Mouse (Mus musculus) lung, adult 2 months (tissue): ENCODE results near the gene Soat2. TPM values are rescaled to one million over a fixed set of nuclear protein-coding genes. Genes with fewer than 3 reads are reported as not detected.
A peak's percentile ranks its signal among the peaks of the same experiment; 100 is the strongest.

Experiments
- DNase-seq: peaks from one replicate; pipeline ENCODE4 v3.0.0; 2022
- H3K4me1 ChIP-seq: fragments of 200-500 bp; 2 replicates; pipeline ENCODE4 v1.6.1; 2011; ENCODE audit warnings: low read length; ENCODE audit not compliant: control insufficient read depth, insufficient read depth
- H3K4me3 ChIP-seq: fragments of 200-500 bp; replicated peaks from 2 replicates; pipeline ENCODE3; 2011; ENCODE audit warnings: low read depth, mild to moderate bottlenecking, control low read depth, low read length; ENCODE audit errors: extremely low read depth
- CTCF ChIP-seq: fragments of 200-500 bp; IDR thresholded peaks from 2 replicates; pipeline ENCODE4 v1.5.1; 2011; ENCODE audit warnings: mild to moderate bottlenecking, low read length, control low read depth; ENCODE audit not compliant: insufficient read depth
- POLR2A ChIP-seq: fragments of 200-500 bp; IDR thresholded peaks from 2 replicates; pipeline ENCODE4 v1.6.1; 2011; ENCODE audit warnings: low read depth, mild to moderate bottlenecking, control low read depth, low read length, borderline replicate concordance; ENCODE audit errors: extremely low read depth
- WGBS: fragments of 180-500 bp; shearing (Covaris S2); methylation state at CpG from one replicate; pipeline ENCODE4 v1.1.7; 2018; 5-methylcytosine and 5-hydroxymethylcytosine counted together
- polyA plus RNA-seq: library from polyadenylated mRNA; depleted of rRNA; stranded (reverse); fragments of >200 nt; gene quantifications from 2 replicates; pipeline ENCODE4 v1.2.3, GENCODE M21; 2012

The Soat2 gene
- polyA plus RNA-seq, 1 experiment, result 1.2 TPM

DNA sequence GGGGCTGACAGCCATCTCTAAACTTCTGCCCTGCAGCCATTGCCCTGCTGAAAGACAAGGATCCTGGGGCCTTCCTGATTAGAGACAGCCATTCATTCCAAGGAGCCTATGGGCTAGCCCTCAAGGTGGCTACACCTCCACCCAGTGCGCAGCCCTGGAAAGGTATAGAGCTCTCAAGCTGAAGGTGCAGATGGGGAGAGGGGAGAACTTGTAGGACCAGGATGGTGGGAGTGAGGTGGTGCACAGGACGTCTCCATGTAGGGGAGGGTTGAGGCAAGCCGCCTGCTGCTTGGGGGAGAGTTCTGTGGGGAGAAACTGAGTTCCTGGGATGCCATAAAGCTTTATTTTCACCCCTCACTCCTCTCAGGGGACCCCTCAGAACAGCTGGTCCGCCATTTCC is 36.7 kb upstream of the Soat2 start:
- no peak overlapping the region for H3K4me3 ChIP-seq
- TF ChIP-seq POLR2A, result no peak
- no peak for TF ChIP-seq CTCF
- peaks cover 11% of the 10 kb centered on the region for H3K4me1 ChIP-seq
- DNase-seq, result no peak
- WGBS, result 83% methylated on average over 4 of the region's 4 CpGs

DNA sequence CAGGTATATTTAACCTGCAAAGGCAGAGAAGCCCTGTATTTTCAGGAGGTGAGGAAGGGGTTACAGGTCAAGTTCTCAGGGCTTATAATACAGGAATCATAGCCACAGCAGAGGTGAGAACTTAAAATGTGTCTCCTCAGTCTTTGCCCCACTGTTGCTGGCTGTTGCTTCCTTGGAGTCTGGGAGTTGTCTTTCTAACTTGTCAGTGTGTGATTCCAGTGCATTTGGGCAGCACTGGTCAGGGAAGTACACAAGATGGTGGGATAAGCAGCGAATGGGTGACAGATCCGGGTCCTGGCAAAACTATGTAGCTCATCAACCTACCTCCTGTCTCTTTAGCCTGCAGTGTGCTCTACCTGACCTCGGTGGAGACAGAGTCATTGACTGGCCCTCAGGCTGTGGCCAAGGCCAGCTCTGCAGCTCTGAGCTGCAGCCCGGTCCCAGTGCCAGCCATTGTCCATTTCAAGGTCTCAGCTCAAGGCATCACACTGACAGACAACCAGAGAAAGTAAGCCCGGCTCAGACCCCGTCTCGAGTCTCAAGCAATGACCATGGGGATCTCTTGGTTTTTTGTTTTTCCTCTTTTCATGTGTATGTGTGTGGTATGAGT is 35.6 kb upstream of the Soat2 start:
- DNase-seq, result no peak
- 67% methylated on average over 7 of the region's 7 CpGs for WGBS
- H3K4me1 ChIP-seq, result peaks cover 11% of the 10 kb centered on the region
- no peak overlapping the region for H3K4me3 ChIP-seq
- no peak for TF ChIP-seq POLR2A

DNA sequence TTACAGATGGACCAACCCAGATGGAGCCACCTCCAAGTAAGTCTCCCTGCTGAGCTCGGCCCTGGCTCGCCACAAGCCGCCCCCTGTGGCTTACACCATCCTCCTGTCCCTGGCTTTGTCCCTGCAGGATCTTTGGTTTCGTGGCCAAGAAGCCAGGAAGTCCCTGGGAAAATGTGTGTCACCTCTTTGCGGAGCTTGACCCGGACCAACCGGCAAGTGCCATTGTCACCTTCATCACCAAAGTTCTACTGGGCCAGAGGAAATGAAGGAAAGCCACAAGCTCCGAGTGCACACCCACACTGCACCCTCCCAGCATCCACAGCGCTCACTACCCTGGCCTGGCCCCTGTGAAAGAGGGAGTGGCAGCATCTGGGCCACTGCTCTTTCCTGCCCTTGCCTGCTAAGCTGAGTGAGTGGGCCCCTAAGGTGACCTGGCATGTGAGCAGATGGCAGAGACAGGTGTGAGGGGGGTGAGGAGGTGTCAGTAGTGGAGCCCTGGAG is 34.5 kb upstream of the Soat2 start:
- H3K4me1 ChIP-seq, result peaks cover 11% of the 10 kb centered on the region
- TF ChIP-seq POLR2A, result no peak
- 35% methylated on average over 9 of the region's 9 CpGs for WGBS
- H3K4me3 ChIP-seq, result no peak overlapping the region
- no peak for DNase-seq

DNA sequence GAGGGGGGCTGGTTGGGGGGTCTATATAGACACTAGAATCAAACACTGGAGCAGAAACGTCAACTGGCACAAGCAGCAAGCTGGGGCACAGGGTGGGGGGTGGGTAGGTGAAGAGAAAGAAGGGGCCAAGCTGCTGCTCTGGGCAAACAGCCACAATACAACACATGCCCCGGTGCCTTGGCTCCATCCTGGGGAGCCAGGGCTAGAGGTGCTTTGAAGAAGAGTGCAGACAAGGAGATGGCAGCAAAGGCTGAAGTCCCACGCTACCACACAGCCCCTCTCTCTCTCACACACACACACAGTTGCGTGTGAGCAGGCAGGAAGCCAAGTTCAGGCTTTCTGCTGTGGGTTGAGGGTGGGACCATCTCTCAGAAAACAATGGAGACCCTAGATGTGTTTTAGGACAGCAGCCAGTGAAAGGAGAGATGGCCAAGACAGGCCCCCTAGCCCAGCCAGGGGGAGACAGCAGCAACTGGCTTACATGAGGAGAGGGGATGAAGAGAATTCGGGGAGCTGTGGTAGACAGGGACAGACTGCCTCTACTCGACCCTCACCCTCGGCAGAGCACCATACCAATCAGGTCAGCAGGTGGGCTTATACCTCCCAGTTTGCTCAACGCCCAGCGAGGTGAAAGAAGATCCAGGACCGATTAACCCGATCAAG is 33.4 kb upstream of the Soat2 start:
- Histone ChIP-seq H3K4me1 (peaks cover 11% of the 10 kb centered on the region), H3K4me3 (no peak overlapping the region)
- no peak for DNase-seq
- TF ChIP-seq POLR2A, result peak; percentile 47; the same call in 1 of the 2 replicates
- no peak for TF ChIP-seq CTCF
- 57% methylated on average over 11 of the region's 11 CpGs for WGBS

DNA sequence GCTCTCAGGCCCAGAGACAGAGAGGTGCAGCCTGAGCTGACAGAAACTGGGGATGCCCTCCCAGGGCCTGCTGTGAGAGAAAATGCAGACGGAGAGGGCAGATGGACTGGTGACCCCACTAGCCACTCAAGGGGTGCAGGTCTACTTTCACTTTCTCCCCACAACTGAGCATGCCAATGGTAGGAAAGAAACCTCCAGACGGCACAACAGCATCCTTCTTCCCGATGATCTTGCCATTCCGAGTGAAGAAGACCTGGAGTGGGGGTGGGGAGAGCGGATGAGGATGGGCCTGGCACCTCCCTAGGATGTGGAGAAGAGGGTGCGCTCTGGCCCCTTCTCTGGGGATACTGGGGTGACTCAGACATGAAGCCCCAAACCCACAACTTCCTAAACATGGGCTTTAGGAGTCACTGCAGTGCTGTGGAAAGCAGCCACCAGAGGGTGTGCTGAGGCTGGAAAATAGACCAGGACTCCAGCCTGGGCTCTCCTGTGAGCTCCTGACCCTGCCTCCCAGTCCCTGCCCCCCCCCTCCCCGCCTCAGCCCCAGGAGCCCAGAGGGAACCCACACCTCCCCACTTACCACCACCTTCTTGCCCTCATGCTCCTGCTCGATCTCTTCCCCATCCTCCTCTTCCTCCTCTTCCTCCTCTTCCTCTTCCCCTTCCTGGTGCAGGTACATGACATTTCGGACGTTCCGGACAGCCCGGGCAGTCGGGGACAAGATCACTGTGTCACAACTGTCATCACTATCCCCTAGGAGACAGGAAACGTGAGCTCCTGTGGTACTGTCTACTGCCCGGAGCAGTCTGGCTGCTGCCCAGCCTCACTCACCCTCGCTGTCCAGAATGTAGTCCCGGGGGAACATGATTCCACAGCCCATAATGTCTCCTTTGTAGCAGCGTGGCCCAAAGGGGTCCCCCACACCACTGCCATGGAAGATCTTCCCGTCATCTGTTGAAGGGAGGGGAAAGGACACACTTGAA is 32.6 kb upstream of the Soat2 start:
- 47% methylated on average over 19 of the region's 19 CpGs for WGBS
- TF ChIP-seq POLR2A (no peak), CTCF (peak; percentile 70)
- Histone ChIP-seq H3K4me1 (peaks cover 11% of the 10 kb centered on the region), H3K4me3 (no peak overlapping the region)
- no peak for DNase-seq

DNA sequence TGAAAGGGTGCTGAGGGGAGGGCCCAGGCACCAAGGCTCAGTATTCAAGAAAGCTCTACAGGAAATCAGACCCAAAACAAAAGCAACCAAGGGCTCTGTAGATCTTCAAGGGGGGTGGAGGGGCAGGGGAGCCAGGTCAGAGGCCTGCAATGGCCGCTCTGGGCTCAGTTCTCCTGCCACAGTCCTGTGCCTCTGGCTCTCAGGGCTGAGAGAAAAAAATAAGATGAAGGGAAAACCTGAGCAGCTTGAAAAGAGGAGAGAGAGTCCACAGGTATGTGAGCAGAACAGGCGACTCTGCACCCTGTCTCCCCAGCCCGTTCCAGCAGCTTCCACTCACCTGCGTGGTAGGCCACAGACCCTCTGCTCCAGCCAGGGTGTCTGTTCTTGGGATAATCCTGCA is 31.7 kb upstream of the Soat2 start:
- Histone ChIP-seq H3K4me3 (no peak overlapping the region), H3K4me1 (peaks cover 11% of the 10 kb centered on the region)
- no peak for TF ChIP-seq POLR2A
- TF ChIP-seq CTCF, result no peak
- WGBS, result 89% methylated on average over 4 of the region's 4 CpGs
- no peak for DNase-seq

DNA sequence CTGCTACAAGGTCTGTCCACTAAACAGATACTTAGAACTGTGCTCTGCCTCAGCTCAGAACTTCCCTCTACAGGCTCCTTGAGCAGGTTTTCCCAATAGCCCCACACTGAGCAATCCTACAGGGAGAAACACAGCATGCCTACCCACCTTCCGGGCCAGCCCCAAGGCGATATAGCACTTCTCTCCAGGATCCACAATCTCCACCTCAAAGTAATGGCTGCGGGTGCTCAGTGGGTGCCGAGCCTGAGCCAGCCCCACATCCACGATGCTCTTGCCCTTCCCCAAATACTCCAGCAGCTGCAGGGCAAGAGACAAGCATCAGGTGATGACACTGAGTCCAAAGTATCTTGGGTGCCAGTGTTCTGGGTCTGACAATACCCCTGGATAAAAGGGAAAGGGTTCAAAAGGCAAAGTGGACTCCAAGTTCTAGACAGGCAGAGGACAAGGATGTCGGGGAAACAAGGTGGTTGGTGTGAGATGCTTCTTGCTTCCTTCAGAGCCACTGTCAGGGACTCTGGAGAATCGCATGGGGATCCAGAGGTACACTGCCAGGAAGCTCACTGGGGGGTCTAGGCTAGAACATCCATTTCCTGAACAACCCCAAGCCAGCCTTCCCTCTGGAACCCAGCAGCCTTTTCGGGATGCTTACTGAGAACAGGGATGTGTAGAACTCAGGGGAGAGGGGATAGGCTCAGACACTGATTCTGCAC is 31.1 kb upstream of the Soat2 start:
- Histone ChIP-seq H3K4me1 (peaks cover 11% of the 10 kb centered on the region), H3K4me3 (no peak overlapping the region)
- TF ChIP-seq POLR2A (no peak), CTCF (no peak)
- no peak for DNase-seq
- 77% methylated on average over 8 of the region's 8 CpGs for WGBS

DNA sequence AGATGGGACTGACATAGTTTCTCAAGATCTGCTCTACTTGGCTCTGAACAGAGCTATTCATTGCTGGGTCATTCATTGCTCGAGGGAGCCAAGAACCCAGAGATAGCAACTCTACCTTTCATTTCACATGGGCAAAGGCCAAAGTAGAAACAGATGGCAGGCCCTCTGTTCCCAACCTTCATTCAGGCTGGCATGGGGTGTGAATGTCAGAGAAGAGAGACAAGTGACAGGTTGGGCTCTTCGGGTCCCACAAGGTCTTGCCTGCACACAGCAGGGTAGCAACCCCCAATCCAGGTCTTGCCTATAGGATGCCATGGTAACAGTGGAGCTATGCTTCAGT is 30.5 kb upstream of the Soat2 start:
- Histone ChIP-seq H3K4me3 (no peak overlapping the region), H3K4me1 (peaks cover 11% of the 10 kb centered on the region)
- DNase-seq, result no peak
- no peak for TF ChIP-seq CTCF
- TF ChIP-seq POLR2A, result no peak
- WGBS, result 68% methylated on average over 2 of the region's 2 CpGs

DNA sequence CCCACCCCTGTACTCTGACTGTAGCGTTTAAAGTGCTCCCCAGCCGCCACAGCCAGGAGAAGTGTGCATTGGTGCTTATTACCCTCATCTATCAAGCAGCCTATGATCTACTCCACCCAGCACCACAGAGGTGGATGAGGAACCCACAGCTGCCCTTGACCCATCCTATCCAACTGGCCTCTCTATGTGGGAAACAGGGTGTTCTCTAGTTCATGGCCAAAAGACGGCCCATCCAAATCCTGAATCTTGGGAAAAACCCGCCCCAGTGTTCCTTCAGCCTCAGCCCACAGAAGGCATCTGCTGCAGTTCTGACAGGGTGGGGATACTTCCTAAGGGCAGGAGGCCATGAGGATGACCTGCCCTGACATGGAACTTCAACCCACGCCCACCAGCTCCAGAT is 29.8 kb upstream of the Soat2 start:
- TF ChIP-seq CTCF (no peak), POLR2A (no peak)
- DNase-seq, result no peak
- peaks cover 11% of the 10 kb centered on the region for H3K4me1 ChIP-seq
- no peak overlapping the region for H3K4me3 ChIP-seq
- 73% methylated on average over 5 of the region's 5 CpGs for WGBS

DNA sequence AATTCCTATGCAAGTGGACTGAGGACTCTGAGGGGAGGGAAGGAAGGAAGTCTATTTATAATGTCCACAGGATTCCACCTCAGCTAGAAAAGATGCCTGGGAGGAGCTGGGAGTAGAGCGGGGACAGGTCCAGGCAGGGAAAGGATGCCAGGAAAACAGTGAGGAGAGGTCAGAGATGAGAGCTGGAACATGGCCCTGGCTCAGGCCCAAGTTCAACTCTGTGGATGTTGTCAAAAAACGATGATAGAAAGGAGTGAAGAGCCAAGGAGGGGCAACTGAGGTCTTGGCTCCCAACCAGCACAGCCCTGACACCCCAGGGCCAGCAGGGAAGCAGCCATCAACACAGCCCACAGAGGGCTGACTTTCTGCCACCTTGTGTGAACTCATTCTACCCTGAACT is 24.0 kb upstream of the Soat2 start:
- no peak for TF ChIP-seq POLR2A
- TF ChIP-seq CTCF, result no peak
- no peak for DNase-seq
- WGBS, result 17% methylated on average over 2 of the region's 2 CpGs

More for the DNA sequence above, 24.0 kb upstream of the Soat2 start:
- H3K4me1 ChIP-seq, result 0 out of 2 replicates have a peak, but pooled peaks cover 3% of the 10 kb centered on the region
- H3K4me3 ChIP-seq, result no peak overlapping the region
